Mouse (Mus musculus) stomach, postnatal 0 days (tissue): Measurements from ENCODE around the gene Phactr3. TPM values are rescaled to one million over a fixed set of nuclear protein-coding genes. Genes with fewer than 3 reads are reported as not detected.

ENCODE experiments used
- ATAC-seq: fragments of 200-750 bp; cut with Nextera tagmentation; 2 replicates; pipeline ENCODE4 v1.8.0; 2017; ENCODE audit not compliant: low FRiP score, low TSS enrichment
- DNase-seq: peaks from one replicate; pipeline ENCODE4 v3.0.0-alpha.2; 2016; ENCODE audit warnings: low spot score
- H3K27ac ChIP-seq: fragments of 300-500 bp; sonication (generic); replicated peaks from 2 replicates; pipeline ENCODE4 v1.5.1; 2014; ENCODE audit warnings: mild to moderate bottlenecking, control low read depth
- H3K27me3 ChIP-seq: fragments of 300-500 bp; sonication (generic); 2 replicates; pipeline ENCODE4 v1.6.1; 2014; ENCODE audit warnings: low read length; ENCODE audit not compliant: control insufficient read depth, insufficient read depth
- H3K36me3 ChIP-seq: fragments of 300-500 bp; sonication (generic); 2 replicates; pipeline ENCODE4 v1.6.1; 2014; ENCODE audit warnings: low read length, mixed read lengths; ENCODE audit not compliant: control insufficient read depth, insufficient read depth
- H3K4me1 ChIP-seq: fragments of 300-500 bp; sonication (generic); replicated peaks from 2 replicates; pipeline ENCODE4 v1.6.1; 2014; ENCODE audit warnings: antibody characterized with exemption; ENCODE audit not compliant: control insufficient read depth, insufficient read depth
- H3K4me2 ChIP-seq: fragments of 300-500 bp; sonication (generic); replicated peaks from 2 replicates; pipeline ENCODE4 v1.6.1; 2014; ENCODE audit warnings: low read depth, mild to moderate bottlenecking, control low read depth, moderate library complexity
- H3K4me3 ChIP-seq: fragments of 300-500 bp; sonication (generic); 2 replicates; pipeline ENCODE4 v1.5.1; 2014; ENCODE audit warnings: low read depth, low read length, control low read depth
- H3K9ac ChIP-seq: fragments of 300-500 bp; sonication (generic); 2 replicates; pipeline ENCODE4 v1.6.1; 2014; ENCODE audit warnings: mild to moderate bottlenecking, low read length, control low read depth, mixed read lengths
- H3K9me3 ChIP-seq: fragments of 300-500 bp; sonication (generic); 2 replicates; pipeline ENCODE4 v1.6.1; 2016; ENCODE audit warnings: low read length; ENCODE audit not compliant: control insufficient read depth
- CTCF ChIP-seq: IDR thresholded peaks from 2 replicates; pipeline ENCODE4 v1.5.1; 2016; ENCODE audit warnings: antibody characterized with exemption, low read depth, mild to moderate bottlenecking, moderate library complexity
- EP300 ChIP-seq: optimal IDR thresholded peaks from 2 replicates; pipeline ENCODE3; 2016; ENCODE audit warnings: antibody characterized with exemption
- WGBS: fragments of 180-500 bp; shearing (Covaris S2); extraction: QIAGEN DNeasy Blood & Tissue Kit; methylation state at CpG from one replicate; pipeline ENCODE4 v1.1.7; 2014; 5-methylcytosine and 5-hydroxymethylcytosine counted together
- polyA plus RNA-seq: library from polyadenylated mRNA; unstranded; fragments of >200 nt; fragmentation: Nextera tagmentation; extraction: Ambion mirVana; gene quantifications from 2 replicates; pipeline ENCODE4 v1.2.1, GENCODE M21; 2015

Gene Phactr3
- polyA plus RNA-seq, 1 experiment from 2014 or later, result 1.7 TPM

DNA sequence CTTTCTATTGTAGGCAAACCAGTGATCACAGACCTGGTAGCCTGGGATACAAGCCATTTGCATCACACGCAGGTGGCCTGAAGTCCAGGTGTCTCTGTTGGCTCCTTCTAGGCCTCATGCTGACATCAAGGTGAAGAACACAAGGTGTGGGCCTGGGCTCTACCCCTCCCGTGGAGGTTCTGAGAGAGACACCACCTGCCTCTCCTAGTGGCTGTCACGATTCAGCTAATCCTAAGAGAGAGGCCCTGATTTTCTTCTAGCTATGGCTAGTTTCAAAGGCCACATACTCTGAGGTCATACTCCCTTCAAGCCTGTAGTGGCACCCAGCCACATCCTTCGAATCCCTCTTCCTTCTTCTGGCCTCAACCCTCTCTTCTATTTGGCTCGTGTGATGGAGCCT, 12.2 kb downstream of the Phactr3 start:
- H3K27ac ChIP-seq, result no peak overlapping the region
- ATAC-seq (no peak), DNase-seq (no peak)
- no peak overlapping the region for H3K4me2 ChIP-seq
- H3K9me3 ChIP-seq, result no peaks in the 10 kb centered on the region
- TF ChIP-seq CTCF (no peak), EP300 (no peak)
- no peaks in the 10 kb centered on the region for H3K27me3 ChIP-seq
- H3K9ac ChIP-seq, result no peak overlapping the region
- H3K4me1 ChIP-seq, result no peaks in the 10 kb centered on the region
- 59% methylated on average over 5 of the region's 5 CpGs for WGBS
- H3K4me3 ChIP-seq, result no peak overlapping the region
- H3K36me3 ChIP-seq, result no peaks in the 10 kb centered on the region

DNA sequence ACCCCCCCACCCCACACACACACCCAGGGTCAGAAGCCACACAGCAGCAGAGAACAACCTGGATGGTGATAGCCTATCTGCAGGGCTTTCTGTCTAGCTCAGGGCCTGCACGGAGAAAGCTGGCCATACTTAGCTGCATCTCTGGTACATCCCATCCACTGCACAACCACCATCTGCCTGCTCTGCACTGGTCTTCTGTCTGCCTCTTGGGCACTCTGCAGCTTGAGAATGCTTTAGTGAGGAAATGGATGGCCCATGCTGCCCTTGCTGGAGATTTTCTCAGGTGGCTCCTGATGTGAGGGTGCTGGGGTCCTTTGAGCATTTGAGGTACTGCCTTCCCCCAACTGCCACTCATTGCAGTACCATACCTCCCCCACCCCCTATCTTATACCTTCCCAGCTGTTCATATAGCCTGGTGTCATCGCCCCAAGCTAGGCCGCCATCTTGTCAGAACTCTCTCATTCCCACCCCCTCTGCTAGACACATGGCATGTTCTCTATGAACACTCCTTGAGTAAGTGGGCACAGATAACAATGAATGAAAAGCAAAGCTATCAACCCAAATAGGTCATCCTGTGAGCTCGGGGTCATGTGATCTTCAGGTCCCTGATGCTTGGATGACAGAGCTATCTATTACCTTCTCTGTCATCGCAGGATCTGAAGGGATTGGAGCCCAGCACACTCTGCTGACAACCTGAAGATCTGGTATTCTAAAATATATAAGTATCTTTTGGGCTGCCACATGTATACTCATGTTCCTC, 13.0 kb downstream of the Phactr3 start:
- H3K4me3 ChIP-seq, result no peak overlapping the region
- H3K9ac ChIP-seq, result no peak overlapping the region
- no peaks in the 10 kb centered on the region for H3K4me1 ChIP-seq
- H3K9me3 ChIP-seq, result no peaks in the 10 kb centered on the region
- WGBS, result 86% methylated on average over 5 of the region's 5 CpGs
- DNase-seq (no peak), ATAC-seq (no peak)
- no peaks in the 10 kb centered on the region for H3K27me3 ChIP-seq
- H3K4me2 ChIP-seq, result no peak overlapping the region
- no peak overlapping the region for H3K27ac ChIP-seq
- no peak for TF ChIP-seq EP300
- no peak for TF ChIP-seq CTCF
- H3K36me3 ChIP-seq, result no peaks in the 10 kb centered on the region

DNA sequence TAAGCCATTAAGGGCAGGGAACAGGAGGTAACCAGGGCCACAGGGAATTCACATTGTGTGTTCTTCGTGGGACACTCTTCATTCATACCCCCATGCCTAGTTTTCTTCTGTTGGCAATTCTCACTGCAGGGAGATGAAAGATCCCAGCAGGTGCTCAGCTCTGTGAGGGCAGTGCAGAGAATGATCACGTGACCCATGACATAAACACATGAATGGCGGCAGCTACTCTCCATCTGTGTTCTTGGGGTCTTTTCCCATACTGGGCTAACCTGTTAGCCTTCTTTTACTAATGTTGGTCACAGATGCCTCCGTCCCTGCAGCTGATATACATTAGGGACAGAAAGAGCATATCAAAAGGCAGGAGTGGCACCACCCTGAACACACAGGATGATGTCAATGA, 16.9 kb downstream of the Phactr3 start:
- no peaks in the 10 kb centered on the region for H3K27me3 ChIP-seq
- DNase-seq (no peak), ATAC-seq (no peak)
- no peaks in the 10 kb centered on the region for H3K9me3 ChIP-seq
- no peak overlapping the region for H3K27ac ChIP-seq
- no peak overlapping the region for H3K4me3 ChIP-seq
- no peak overlapping the region for H3K9ac ChIP-seq
- 25% methylated on average over 4 of the region's 4 CpGs for WGBS
- no peak overlapping the region for H3K4me2 ChIP-seq
- no peak for TF ChIP-seq EP300
- TF ChIP-seq CTCF, result no peak
- H3K36me3 ChIP-seq, result no peaks in the 10 kb centered on the region
- H3K4me1 ChIP-seq, result no peaks in the 10 kb centered on the region

DNA sequence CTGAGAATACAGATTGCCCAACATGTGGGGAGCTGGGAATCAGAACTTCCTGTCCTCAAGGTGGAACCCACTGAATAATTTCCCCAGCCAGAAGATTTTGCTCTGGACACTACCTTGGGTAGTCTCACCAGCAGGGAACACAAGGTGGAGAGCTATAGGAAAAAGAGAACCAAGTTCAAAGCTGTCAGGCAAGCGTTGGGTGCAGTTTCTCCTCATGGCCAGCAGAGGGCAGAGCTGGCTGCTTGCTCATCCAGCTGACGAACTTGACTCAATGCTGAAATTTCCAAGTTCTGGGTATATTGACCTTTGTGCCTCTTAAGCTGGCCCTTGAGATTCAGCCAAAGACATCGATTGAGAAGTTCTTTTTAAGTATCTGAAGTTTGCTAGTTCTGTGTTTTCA, 18.7 kb downstream of the Phactr3 start:
- H3K4me2 ChIP-seq, result no peak overlapping the region
- H3K9me3 ChIP-seq, result no peaks in the 10 kb centered on the region
- H3K27me3 ChIP-seq, result no peaks in the 10 kb centered on the region
- no peaks in the 10 kb centered on the region for H3K36me3 ChIP-seq
- DNase-seq, result peak; percentile 45
- no peak for ATAC-seq
- no peak overlapping the region for H3K9ac ChIP-seq
- H3K4me3 ChIP-seq, result no peak overlapping the region
- no peaks in the 10 kb centered on the region for H3K4me1 ChIP-seq
- H3K27ac ChIP-seq, result no peak overlapping the region
- peak; percentile 93 for TF ChIP-seq CTCF
- no peak for TF ChIP-seq EP300
- WGBS, result 10% methylated on average over 3 of the region's 3 CpGs

DNA sequence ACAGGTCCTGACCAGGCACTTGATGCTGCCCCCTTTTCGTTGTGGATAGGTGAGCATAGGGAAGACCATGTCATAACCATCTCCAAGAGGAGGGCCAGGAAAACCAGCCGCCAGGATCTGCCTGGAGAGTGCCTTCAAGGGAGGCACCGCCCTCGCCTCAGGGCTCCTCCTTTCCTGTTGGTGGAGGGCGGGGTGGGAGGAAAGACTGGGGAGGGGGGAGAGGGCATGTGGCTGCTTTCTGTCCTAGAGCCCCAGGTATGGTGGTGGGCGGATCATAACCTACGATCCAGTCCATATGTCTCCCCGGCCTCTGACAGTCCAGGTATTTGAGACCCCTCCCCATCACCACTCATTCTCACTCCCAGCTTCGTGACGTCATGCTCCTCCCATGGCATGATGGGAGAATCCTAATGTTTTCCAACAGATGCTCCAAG, 22.7 kb downstream of the Phactr3 start:
- DNase-seq, result no peak
- Histone ChIP-seq H3K9ac (no peak overlapping the region), H3K9me3 (no peaks in the 10 kb centered on the region), H3K27ac (no peak overlapping the region), H3K36me3 (no peaks in the 10 kb centered on the region), H3K4me3 (no peak overlapping the region), H3K4me2 (no peak overlapping the region), H3K27me3 (no peaks in the 10 kb centered on the region), H3K4me1 (no peaks in the 10 kb centered on the region)
- WGBS, result 8% methylated on average over 9 of the region's 10 CpGs
- TF ChIP-seq EP300 (no peak), CTCF (no peak)
- ATAC-seq, result peak; percentile 21; the same call in 1 of the 2 replicates

DNA sequence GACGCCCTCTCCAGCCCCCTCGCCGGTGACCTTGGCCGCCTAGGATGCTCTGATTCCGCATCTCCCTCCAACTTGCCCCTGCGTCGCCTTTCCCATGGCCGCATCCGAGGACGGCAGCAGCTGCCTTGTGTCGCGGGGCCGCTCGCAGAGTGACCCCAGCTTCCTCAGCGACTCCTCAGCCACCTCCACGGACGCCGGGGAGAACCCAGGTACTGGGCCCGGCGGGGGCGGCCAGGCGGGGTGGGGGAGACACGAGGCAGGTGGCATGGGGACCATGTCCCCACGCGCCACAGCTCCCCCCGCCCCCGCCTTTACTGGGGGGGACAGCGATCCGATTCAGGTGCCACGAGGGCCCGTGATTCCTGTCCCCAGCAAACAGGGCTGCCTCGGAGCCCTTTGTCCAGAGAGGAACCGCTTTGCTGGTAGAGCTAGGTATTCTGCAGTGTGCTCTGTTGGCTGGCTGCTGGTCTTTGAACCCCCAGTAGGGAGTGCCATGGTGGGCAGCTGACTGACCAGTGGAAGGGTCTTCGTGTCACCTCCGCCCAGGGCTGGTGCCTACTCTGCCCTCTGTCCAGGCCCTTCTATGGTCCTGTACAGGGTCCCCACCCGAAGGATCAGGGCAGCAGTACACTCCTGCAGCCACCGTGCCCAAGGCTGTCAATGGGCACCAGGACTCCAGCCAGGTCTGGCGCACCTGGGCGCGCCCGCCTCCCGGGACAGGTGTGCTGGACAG, 23.7 kb downstream of the Phactr3 start:
- no peak overlapping the region for H3K9ac ChIP-seq
- ATAC-seq (no peak), DNase-seq (no peak)
- H3K27me3 ChIP-seq, result no peaks in the 10 kb centered on the region
- peak overlapping the region; percentile 10; the same call in 1 of the 2 replicates for H3K4me3 ChIP-seq
- 9% methylated on average over 42 of the region's 42 CpGs for WGBS
- no peak for TF ChIP-seq CTCF
- TF ChIP-seq EP300, result no peak
- H3K4me1 ChIP-seq, result no peaks in the 10 kb centered on the region
- peak overlapping the region; percentile 38; the same call in 1 of the 2 replicates for H3K4me2 ChIP-seq
- no peak overlapping the region for H3K27ac ChIP-seq
- no peaks in the 10 kb centered on the region for H3K36me3 ChIP-seq
- H3K9me3 ChIP-seq, result no peaks in the 10 kb centered on the region
